Mouse (Mus musculus) kidney, adult 2 months (tissue): ENCODE results near the gene Tns4. TPM values are rescaled to one million over a fixed set of nuclear protein-coding genes. Genes with fewer than 3 reads are reported as not detected.

Experiments used
- DNase-seq: peaks from one replicate; pipeline ENCODE4 v3.0.0; 2021
- H3K27ac ChIP-seq: fragments of 200-500 bp; 2 replicates; pipeline ENCODE4 v1.5.1; 2012; ENCODE audit warnings: low read depth, low read length, control low read depth, inconsistent platforms; ENCODE audit not compliant: insufficient read depth
- H3K27me3 ChIP-seq: fragments of 200-500 bp; replicated peaks from 2 replicates; pipeline ENCODE4 v1.6.1; 2012; ENCODE audit warnings: mild to moderate bottlenecking, moderate library complexity, low read length, inconsistent platforms; ENCODE audit not compliant: control insufficient read depth, insufficient read depth
- H3K36me3 ChIP-seq: fragments of 200-500 bp; 2 replicates; pipeline ENCODE4 v1.6.1; 2012; ENCODE audit warnings: mild to moderate bottlenecking, moderate library complexity, low read length, inconsistent platforms; ENCODE audit not compliant: control insufficient read depth, insufficient read depth
- H3K4me1 ChIP-seq: fragments of 200-500 bp; 2 replicates; pipeline ENCODE4 v1.6.1; 2011; ENCODE audit warnings: low read length; ENCODE audit not compliant: control insufficient read depth, insufficient read depth
- H3K4me3 ChIP-seq: fragments of 200-500 bp; 2 replicates; pipeline ENCODE4 v1.5.1; 2011; ENCODE audit warnings: mild to moderate bottlenecking, low read depth, low read length, control low read depth; ENCODE audit not compliant: insufficient read depth
- CTCF ChIP-seq: fragments of 200-500 bp; conservative IDR thresholded peaks from 2 replicates; pipeline ENCODE4 v1.5.1; 2011; ENCODE audit warnings: low read depth, mild to moderate bottlenecking, control low read depth, low read length, moderate library complexity, mixed read lengths; ENCODE audit not compliant: insufficient read depth, insufficient read length
- POLR2A ChIP-seq: fragments of 200-500 bp; IDR thresholded peaks from one replicate; pipeline ENCODE4 v1.6.1; 2011; ENCODE audit warnings: low read depth, low read length, control low read depth
- WGBS: fragments of 180-500 bp; shearing (Covaris S2); methylation state at CpG from one replicate; pipeline ENCODE4 v1.1.7; 2018; 5-methylcytosine and 5-hydroxymethylcytosine counted together
- polyA plus RNA-seq: library from polyadenylated mRNA; depleted of rRNA; stranded (reverse); fragments of >200 nt; gene quantifications from 2 replicates; pipeline ENCODE4 v1.2.3, GENCODE M21; 2012

Tns4 gene
- polyA plus RNA-seq, 1 experiment: 0.86 TPM

DNA sequence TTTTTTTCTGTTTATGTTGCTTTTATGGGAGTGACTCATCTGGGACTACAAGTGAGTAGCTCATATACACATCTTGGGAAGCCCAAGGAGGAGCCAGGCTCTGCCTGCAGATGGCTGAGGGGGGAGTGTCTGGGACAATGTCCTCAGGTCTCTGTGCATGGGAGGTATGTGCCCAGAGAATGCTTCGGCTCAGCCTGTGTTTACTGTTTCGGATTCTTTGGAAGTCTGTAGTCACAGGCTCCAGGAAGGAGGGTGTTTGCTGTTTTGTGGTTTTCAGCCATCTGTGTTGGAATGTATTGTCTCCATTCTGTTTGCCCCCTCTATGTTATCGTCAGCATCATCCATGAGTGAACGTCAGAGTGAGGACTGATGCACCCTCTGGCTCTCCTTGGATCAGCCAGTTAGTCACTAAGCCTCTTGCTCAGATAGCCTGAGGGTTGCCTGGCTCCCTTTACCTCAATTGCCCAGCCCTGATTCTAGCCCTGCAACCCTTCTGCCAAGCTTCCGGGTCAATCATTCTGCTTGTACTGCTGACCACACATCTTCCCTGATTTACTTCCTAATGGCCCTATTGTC, 12.3 kb downstream of the Tns4 start:
- Histone ChIP-seq H3K4me3 (no peak overlapping the region), H3K27me3 (no peaks in the 10 kb centered on the region), H3K36me3 (no peaks in the 10 kb centered on the region), H3K27ac (no peak overlapping the region), H3K4me1 (no peaks in the 10 kb centered on the region)
- TF ChIP-seq POLR2A (no peak), CTCF (no peak)
- 74% methylated on average over 5 of the region's 5 CpGs for WGBS
- no peak for DNase-seq

DNA sequence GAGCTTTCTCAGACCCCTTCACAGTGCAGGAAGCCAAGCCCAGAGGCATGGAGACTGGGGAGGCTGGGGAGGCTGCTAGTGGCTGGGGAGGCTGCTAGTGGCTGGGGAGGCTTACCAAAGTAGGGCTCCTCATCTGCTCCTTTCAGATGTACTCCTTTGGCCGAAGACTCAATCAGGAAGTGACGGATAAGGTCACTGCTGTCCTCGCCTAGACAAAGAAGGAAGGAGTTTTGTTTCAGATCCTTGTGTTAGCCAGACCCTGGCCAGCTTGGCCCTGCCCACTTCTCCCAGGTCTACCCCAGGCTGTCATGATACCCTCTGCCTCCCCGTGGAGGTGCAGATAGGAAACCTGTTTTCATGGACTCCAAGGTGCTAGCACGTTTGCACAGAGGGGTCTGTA, 15.3 kb downstream of the Tns4 start:
- 76% methylated on average over 5 of the region's 5 CpGs for WGBS
- H3K4me3 ChIP-seq: no peak overlapping the region
- no peak overlapping the region for H3K27ac ChIP-seq
- H3K36me3 ChIP-seq: no peaks in the 10 kb centered on the region
- no peak for TF ChIP-seq POLR2A
- TF ChIP-seq CTCF: no peak
- H3K4me1 ChIP-seq: no peaks in the 10 kb centered on the region
- no peak for DNase-seq
- H3K27me3 ChIP-seq: no peaks in the 10 kb centered on the region

DNA sequence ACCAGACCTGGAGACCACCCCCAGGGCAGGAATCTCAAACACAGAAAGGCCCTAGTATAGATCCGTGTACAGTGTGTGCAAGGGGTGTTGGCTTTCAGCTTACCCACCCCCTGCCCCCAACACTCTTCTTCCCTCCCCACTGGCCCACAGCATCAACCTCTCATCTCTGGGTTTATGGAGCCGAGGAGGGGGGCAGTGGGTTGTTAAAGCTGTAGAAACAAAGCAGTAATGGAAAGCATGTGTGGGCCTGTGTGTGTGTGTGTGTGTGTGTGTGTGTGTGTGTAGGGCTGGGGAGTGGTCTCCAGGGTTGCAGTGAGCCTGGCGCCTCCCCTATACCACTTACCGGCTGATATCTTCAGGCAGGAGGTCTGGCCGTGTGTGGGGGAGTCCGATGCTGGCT, 17.2 kb downstream of the Tns4 start:
- no peaks in the 10 kb centered on the region for H3K36me3 ChIP-seq
- TF ChIP-seq POLR2A (no peak), CTCF (no peak)
- no peak overlapping the region for H3K4me3 ChIP-seq
- DNase-seq: no peak
- no peaks in the 10 kb centered on the region for H3K4me1 ChIP-seq
- no peak overlapping the region for H3K27ac ChIP-seq
- H3K27me3 ChIP-seq: no peaks in the 10 kb centered on the region
- 54% methylated on average over 6 of the region's 6 CpGs for WGBS

DNA sequence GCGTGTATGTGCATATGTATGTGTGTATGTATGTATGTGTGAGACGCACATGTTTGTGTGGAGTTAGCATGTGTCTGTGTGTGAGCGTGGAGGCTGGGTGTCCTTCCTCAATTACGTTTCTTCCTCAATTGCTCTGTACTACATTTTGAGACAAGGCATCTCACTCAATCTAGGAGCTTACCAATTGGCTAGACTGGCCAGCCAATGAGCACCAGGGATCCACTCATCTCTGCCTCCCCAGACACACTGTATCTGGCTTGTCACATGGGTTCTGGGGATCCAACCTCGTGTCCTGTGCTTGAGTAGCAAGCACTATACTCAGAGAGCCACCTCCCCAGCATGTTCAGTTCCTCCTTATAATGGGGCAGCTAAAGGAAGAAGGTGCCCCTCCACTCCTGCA, 20.7 kb downstream of the Tns4 start:
- no peak for DNase-seq
- no peak overlapping the region for H3K27ac ChIP-seq
- H3K36me3 ChIP-seq: no peaks in the 10 kb centered on the region

DNA sequence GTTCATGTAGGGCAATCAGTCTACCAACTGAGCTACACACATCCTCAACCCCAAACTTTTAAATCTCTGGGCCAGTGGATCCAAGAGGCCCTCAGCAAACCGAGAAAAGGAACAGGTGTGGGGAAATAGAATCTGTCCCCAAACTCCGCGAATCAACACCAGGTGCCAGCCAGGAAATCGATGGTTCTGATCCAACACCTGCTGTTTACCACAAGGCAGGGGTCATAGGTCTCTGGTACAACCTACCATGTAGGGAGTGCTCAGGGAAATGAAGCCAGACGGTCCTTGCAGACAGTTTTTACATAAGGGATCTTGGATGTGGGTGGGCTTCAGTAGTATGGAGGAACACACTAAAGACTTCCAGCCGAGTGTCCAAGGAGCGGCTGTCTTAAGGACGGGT, 21.5 kb downstream of the Tns4 start:
- Histone ChIP-seq H3K4me1 (no peaks in the 10 kb centered on the region), H3K4me3 (no peak overlapping the region), H3K36me3 (no peaks in the 10 kb centered on the region), H3K27ac (no peak overlapping the region), H3K27me3 (no peaks in the 10 kb centered on the region)
- DNase-seq: no peak
- WGBS: 92% methylated on average over 8 of the region's 8 CpGs
- TF ChIP-seq POLR2A (no peak), CTCF (no peak)

More for the DNA sequence above, 20.7 kb downstream of the Tns4 start:
- Histone ChIP-seq H3K4me1 (no peaks in the 10 kb centered on the region), H3K4me3 (no peak overlapping the region), H3K27me3 (no peaks in the 10 kb centered on the region)
- TF ChIP-seq POLR2A: no peak
- TF ChIP-seq CTCF: no peak
- 89% methylated on average over 5 of the region's 5 CpGs for WGBS

DNA sequence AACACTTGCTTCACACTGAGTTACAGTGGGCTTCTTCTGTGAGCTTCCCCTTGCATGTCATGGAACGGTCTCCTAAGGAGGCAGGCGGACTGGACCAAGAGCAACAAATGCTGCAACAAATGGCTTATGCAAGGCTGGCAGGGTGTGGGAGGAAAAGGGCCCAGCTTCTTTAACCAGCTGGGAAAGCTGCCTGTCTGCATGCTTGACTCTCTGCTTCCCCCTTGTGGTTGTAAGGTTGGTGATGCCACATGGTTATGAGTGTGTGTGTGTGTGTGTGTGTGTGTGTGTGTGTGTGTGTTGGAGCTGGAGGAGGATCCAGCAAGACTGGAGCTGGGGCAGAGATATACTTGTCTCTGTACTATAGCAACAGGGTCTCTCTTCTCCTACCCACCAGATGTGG, 23.1 kb downstream of the Tns4 start:
- H3K4me3 ChIP-seq: no peak overlapping the region
- H3K36me3 ChIP-seq: no peaks in the 10 kb centered on the region
- no peaks in the 10 kb centered on the region for H3K27me3 ChIP-seq
- H3K27ac ChIP-seq: no peak overlapping the region
- DNase-seq: peak; percentile 94
- no peaks in the 10 kb centered on the region for H3K4me1 ChIP-seq
- TF ChIP-seq POLR2A: no peak
- TF ChIP-seq CTCF: peak; percentile 95
- 10% methylated on average over 2 of the region's 2 CpGs for WGBS

DNA sequence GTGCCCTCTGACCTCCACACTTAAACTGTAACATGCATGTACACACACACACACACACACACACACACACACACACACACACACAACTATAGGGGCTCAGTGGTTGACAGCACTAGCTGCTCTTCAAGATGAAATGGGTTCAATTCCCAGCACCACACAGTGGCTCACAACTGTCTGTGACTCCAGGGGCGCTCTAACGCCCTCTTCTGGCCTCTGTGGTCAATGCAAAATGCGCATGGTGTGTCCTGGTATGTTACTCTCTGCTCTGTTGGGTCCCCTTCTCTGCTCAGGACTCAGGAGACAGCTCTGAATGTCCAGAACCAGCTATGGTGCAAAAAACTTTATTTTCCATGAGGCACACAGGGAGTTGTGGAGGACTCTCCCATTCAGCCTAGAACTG, 23.8 kb downstream of the Tns4 start:
- 84% methylated on average over 3 of the region's 3 CpGs for WGBS
- no peak overlapping the region for H3K27ac ChIP-seq

More for the DNA sequence above, 23.8 kb downstream of the Tns4 start:
- Histone ChIP-seq H3K4me1 (no peaks in the 10 kb centered on the region), H3K36me3 (no peaks in the 10 kb centered on the region), H3K27me3 (no peaks in the 10 kb centered on the region), H3K4me3 (no peak overlapping the region)
- TF ChIP-seq CTCF (no peak), POLR2A (no peak)
- no peak for DNase-seq
